Mouse (Mus musculus) kidney, postnatal 14 days (tissue): ENCODE measurements around the gene Zfp82.
A peak's percentile ranks its signal among the peaks of the same experiment; 100 is the strongest.

Source experiments
- DNase-seq: peaks from one replicate; pipeline ENCODE4 v3.0.0; 2022; ENCODE audit warnings: mixed read lengths

Zfp82 gene

DNA sequence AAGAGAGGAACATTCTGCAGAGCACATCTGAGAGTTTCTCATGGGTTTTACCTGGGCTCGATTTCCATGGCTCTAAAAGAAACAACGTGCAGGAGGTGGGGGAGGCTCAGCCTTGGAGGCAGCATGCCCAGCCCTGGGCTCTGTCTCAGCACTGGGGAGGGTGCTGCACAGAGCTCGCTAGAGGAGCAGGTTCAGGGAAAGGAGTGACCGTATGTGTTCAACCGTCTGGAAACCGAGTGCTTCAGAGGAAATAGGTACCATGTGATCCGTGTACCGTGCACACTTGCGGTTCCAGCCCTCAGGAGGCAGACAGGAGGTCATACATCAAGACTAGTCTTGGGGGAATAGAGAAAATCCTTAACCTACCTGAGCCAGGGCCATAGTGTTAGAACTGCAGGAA, 28.3 kb downstream of the Zfp82 start:
- DNase-seq: no peak

DNA sequence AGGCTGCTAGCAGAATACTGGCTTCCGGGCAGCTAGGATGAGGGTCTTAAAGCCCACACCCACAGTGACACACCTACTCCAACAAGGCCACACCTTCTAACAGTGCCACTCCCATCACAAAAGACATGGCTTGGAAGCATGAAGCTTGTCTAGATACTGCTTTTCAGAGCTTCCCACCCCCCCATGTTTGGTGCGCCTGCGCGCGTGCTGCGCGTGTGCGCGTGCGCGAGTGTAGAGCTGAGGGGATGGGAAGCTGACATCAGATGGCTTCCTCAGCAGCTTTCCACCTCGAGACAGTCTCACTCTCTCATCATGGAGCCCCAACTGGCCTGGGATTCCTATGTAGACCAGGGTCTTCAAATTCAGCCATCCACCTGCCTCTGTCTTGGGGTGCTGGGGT, 38.4 kb downstream of the Zfp82 start:
- no peak for DNase-seq

- no peak for DNase-seq
These were observed 41.3 kb downstream of the Zfp82 start for GRCm38 (mm10) chr7:30031379-30031778.

- no peak for DNase-seq
These were observed 42.0 kb downstream of the Zfp82 start for GRCm38 (mm10) chr7:30030677-30031076.

GRCm38 (mm10) chr7:30028572-30028971, 44.1 kb downstream of the Zfp82 start:
- no peak for DNase-seq

DNA sequence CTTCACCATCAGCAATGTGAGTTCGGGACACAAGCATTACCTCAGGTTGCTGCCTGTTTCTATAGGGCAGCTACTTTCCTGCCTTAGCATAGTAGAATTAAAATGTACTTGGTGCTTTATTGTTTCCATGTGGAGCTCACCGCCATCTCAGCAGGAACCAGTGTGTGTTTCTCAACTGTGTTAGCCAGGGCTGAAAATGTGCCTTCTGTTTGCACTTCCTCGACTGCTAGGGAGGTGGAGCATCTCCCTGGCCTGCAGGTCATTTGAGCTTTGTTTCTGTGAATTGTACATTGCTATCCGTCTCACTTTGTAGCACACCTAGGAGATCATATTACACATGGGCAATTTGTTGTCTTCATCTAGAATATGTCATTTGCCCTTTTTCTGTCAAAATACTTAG, 45.4 kb downstream of the Zfp82 start:
- DNase-seq: no peak

GRCm38 (mm10) chr7:30025358-30025757, 47.3 kb downstream of the Zfp82 start:
- no peak for DNase-seq

GRCm38 (mm10) chr7:30023800-30024199, 48.9 kb downstream of the Zfp82 start:
- DNase-seq: no peak

GRCm38 (mm10) chr7:30023324-30023723, 49.4 kb downstream of the Zfp82 start:
- DNase-seq: no peak

- DNase-seq: no peak
These were observed 53.2 kb downstream of the Zfp82 start for GRCm38 (mm10) chr7:30019543-30019942.

- no peak for DNase-seq
These were observed 55.5 kb downstream of the Zfp82 start for GRCm38 (mm10) chr7:30017226-30017625.

DNA sequence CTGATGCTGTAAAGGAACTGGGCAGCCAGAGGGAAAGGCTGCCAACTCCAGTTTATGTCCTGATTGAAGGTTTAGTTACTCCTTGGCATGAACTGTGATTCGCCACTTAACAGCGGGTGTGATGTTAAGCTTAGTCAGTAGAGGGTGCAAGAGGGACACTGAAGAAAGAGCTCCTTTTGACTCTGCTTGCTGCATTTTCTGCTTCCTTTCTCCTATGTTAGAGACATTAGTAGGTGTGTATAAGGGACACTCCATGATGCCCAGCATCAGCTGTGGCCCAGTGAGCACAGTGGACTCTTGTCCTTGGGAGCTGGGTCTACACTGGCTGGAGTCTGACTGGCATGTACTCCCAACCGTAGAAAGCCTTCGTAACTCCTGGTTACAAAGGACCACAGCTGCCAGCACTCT, 59.7 kb downstream of the Zfp82 start:
- DNase-seq: peak; percentile 60

DNA sequence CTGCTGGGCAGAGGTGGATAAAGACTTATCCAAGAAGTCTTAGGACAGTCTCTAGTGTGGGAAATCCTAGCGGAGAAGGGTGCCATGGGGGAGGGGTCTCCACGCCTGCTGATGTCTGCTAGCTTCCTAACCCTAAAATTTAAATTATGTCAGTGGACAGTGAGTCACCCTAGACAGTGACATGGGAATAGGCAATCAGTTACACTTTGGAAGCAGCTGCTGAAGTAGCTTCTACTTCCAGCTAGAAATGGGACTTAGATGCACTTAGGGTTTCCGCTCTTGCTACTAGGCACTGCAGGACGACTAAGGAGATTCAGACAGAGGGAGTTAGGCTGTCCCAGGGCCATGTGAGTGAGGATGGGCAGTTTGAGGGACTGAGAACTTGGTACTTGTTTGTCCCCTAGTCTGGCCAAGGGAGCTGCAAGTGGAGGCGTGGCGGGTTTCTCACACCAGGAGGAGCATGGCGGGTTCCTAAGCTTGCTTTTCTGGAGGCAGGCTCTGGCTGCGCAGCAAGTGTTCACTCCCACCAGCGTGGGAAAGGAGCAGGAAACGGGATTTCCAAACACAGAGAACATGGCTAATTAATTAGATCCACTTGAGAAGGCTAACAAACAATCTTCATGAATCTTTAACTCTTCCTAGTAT, 62.0 kb downstream of the Zfp82 start:
- DNase-seq: no peak

- DNase-seq: peak; percentile 45
These were observed 63.2 kb downstream of the Zfp82 start for GRCm38 (mm10) chr7:30009321-30010085.

GRCm38 (mm10) chr7:30008020-30008690, 64.5 kb downstream of the Zfp82 start:
- no peak for DNase-seq

DNA sequence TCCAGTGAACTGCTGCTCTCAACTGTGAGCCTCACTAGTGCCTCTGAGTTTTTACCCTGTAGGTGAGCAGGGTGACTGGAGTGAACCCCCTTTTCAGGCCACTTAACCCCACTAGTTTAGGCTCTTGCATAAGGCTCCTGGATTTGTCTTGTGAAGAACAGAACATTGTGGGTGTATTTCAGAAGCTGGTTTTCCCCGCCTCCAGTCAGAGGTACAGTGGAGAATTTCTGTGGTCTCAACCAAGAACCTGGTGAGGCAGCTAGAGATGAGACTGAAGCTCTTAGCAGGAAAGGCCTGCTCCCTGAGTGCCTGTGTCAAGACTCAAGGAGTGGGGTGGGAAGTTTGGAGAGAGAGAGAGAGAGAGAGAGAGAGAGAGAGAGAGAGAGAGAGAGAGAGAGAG, 65.1 kb downstream of the Zfp82 start:
- no peak for DNase-seq
